Mouse (Mus musculus) kidney, adult 2 months (tissue): Measurements from ENCODE around the gene Cmss1.

Source experiments
- CTCF ChIP-seq: fragments of 200-500 bp; conservative IDR thresholded peaks from 2 replicates; pipeline ENCODE4 v1.5.1; 2011; ENCODE audit warnings: low read depth, mild to moderate bottlenecking, control low read depth, low read length, moderate library complexity, mixed read lengths; ENCODE audit not compliant: insufficient read depth, insufficient read length
- POLR2A ChIP-seq: fragments of 200-500 bp; IDR thresholded peaks from one replicate; pipeline ENCODE4 v1.6.1; 2011; ENCODE audit warnings: low read depth, low read length, control low read depth

GRCm38 (mm10) chr16:57375248-57375837, 231.3 kb downstream of the Cmss1 start:
- TF ChIP-seq POLR2A (no peak), CTCF (no peak)
